Mouse (Mus musculus) heart, adult 10 weeks (tissue): ENCODE results near the gene Psmc3. TPM values are rescaled to one million over a fixed set of nuclear protein-coding genes. Genes with fewer than 3 reads are reported as not detected.

Source experiments
- polyA plus RNA-seq: library from polyadenylated mRNA; stranded (reverse); fragments of 350-450 nt; fragmentation: Illumina TruSeq; extraction: RNeasy Lipid Tissue Mini Kit (QIAGEN cat#74804); gene quantifications from one replicate; pipeline ENCODE4 v1.2.3, GENCODE M21; 2014; ENCODE audit warnings: low read depth, low replicate concordance

Psmc3 gene
- polyA plus RNA-seq, result 297 TPM

DNA sequence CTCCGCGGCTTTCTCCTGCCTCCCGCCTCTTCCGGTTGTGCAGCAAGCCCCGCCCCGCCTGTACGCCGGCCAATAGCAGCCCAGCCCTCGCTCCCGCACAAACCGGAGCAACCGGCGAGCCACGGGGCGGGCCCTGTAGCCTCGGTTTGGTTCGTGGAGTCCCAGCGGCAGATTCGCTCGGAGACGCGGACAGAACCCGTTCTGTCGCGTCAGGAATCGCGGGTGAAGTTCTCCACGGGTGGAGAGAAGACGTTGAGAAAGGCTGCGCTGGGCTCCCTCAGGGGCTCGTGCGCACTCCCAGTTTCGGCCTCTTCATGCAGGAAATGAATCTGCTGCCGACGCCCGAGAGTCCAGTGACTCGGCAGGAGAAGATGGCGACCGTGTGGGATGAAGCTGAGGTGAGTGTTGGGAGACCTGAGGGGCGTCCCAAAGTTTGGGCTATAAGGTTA lies at the start of gene Psmc3:
TSS of gene Psmc3 (plus strand) at position 76 of the 449 bp plus-strand sequence.

DNA sequence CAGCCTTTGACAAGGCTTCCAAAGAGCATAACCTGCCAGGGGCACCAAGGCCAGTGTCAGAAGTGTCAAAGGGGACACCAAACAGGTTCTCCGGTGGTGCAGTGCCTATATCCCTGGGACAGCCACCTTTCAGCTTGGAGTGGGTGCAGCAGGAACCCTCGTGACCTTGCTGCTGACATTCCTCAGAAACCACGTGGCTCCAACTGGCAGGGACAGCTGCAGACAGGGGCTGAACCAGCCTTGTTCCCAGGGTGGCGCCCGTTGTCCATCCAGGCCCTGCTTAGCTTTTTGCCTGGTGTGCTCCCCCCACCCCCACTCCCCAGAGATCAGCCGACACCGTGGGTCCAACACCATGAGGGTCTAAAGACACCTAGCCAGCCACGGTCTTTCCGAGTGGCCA lies 18.4 kb upstream of the Psmc3 start, which contains the start of gene Rapsn:
TSS of gene Rapsn (plus strand) at position 236 of the 400 bp plus-strand sequence.

DNA sequence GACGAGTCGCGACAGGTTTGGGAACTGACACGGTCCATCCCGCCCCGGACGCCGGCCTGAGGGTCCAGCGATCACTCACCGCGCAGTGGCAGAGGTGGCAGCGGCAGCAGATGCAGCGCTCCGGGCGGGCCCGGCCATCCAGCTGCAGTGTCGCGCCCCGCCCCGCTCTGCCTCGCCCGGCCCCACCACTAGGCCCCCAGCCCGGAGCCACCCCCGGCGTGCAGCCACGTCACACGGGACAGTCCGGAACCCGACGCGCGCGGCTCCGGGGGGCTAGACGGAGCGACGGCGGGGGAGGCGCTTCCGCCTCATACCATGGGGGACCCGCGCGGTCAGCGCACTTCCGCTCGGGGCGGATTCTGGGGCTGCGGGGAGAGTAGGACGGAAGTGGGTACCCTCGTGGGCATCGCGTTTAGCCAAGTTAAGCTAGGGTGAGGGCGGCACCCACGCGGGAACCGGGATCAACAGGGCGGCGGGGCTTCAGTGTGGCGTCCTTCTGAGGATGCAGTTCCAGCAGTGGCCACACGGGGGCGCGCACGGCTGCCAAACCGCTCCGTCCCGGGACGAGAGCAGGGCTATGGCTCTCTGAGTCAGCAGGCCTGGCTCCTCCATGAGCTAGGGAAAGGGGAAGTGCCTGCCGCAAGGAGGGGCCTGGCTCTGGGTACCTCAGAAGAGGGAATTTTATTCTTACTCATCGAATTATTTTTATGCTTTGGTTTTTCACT lies 16.4 kb downstream of the Psmc3 start, which contains the start of gene Slc39a13:
TSS of gene Slc39a13 (minus strand) at position 342 of the 725 bp plus-strand sequence.

GRCm38 (mm10) chr2:91081775-91082695 lies 28.2 kb downstream of the Psmc3 start, which contains the start of gene Spi1:
Gene Spi1 (plus strand): TSS chr2:91082390.

Other genes starting within 250 kb of the Psmc3 start
- gene Mtch2, start 206.9 kb upstream of the Psmc3 start, polyA plus RNA-seq, result 222 TPM
- 3.9 TPM for gene C1qtnf4, start 168.1 kb upstream of the Psmc3 start, polyA plus RNA-seq
- gene Kbtbd4, start 149.3 kb upstream of the Psmc3 start, polyA plus RNA-seq, result 18.3 TPM
- gene Ndufs3, start 149.2 kb upstream of the Psmc3 start, polyA plus RNA-seq, result 761 TPM
- gene Celf1, start 113.6 kb upstream of the Psmc3 start, polyA plus RNA-seq, result 60.6 TPM
- gene Rapsn, start 18.4 kb upstream of the Psmc3 start, polyA plus RNA-seq, result 25.0 TPM
- 31.1 TPM for gene Slc39a13, start 16.4 kb downstream of the Psmc3 start, polyA plus RNA-seq
- 4.9 TPM for gene Spi1, start 28.4 kb downstream of the Psmc3 start, polyA plus RNA-seq
- 1,487 TPM for gene Mybpc3, start 64.1 kb downstream of the Psmc3 start, polyA plus RNA-seq
- gene Madd, start 129.8 kb downstream of the Psmc3 start, polyA plus RNA-seq, result 9.3 TPM
- gene Nr1h3, start 148.8 kb downstream of the Psmc3 start, polyA plus RNA-seq, result 29.7 TPM
- 15.9 TPM for gene Acp2, start 148.9 kb downstream of the Psmc3 start, polyA plus RNA-seq
- 10.9 TPM for gene Ddb2, start 183.0 kb downstream of the Psmc3 start, polyA plus RNA-seq
- gene Pacsin3, start 201.9 kb downstream of the Psmc3 start, polyA plus RNA-seq, result 213 TPM
- 63.3 TPM for gene Arfgap2, start 211.0 kb downstream of the Psmc3 start, polyA plus RNA-seq